Mouse (Mus musculus) kidney, postnatal 0 days (tissue): ENCODE data around the gene Prr19. TPM values are rescaled to one million over a fixed set of nuclear protein-coding genes. Genes with fewer than 3 reads are reported as not detected.
A peak's percentile ranks its signal among the peaks of the same experiment; 100 is the strongest.

Experiments
- ATAC-seq: fragments of 200-750 bp; cut with Nextera tagmentation; replicated peaks from 2 replicates; pipeline ENCODE4 v1.8.0; 2017; ENCODE audit warnings: low read depth, moderate number of reproducible peaks, moderate TSS enrichment, moderate library complexity; ENCODE audit not compliant: low FRiP score
- DNase-seq: peaks from one replicate; pipeline ENCODE4 v3.0.0-alpha.2; 2016; ENCODE audit warnings: low spot score
- H3K27ac ChIP-seq: fragments of 300-500 bp; sonication (generic); 2 replicates; pipeline ENCODE4 v1.5.1; 2014; ENCODE audit warnings: mild to moderate bottlenecking
- H3K27me3 ChIP-seq: fragments of 300-500 bp; sonication (generic); 2 replicates; pipeline ENCODE4 v1.6.1; 2014; ENCODE audit warnings: low read length, mixed read lengths; ENCODE audit not compliant: insufficient read depth
- H3K36me3 ChIP-seq: fragments of 300-500 bp; sonication (generic); 2 replicates; pipeline ENCODE4 v1.6.1; 2014; ENCODE audit warnings: low read length, mixed read lengths; ENCODE audit not compliant: insufficient read depth
- H3K4me1 ChIP-seq: fragments of 300-500 bp; sonication (generic); replicated peaks from 2 replicates; pipeline ENCODE4 v1.6.1; 2014; ENCODE audit warnings: antibody characterized with exemption, low read length, mixed read lengths; ENCODE audit not compliant: insufficient read depth
- H3K4me2 ChIP-seq: fragments of 300-500 bp; sonication (generic); 2 replicates; pipeline ENCODE4 v1.6.1; 2014; ENCODE audit warnings: mild to moderate bottlenecking, low read length, moderate library complexity, mixed read lengths
- H3K4me3 ChIP-seq: fragments of 300-500 bp; sonication (generic); replicated peaks from 2 replicates; pipeline ENCODE4 v1.5.1; 2014; ENCODE audit warnings: low read depth, low read length
- H3K9ac ChIP-seq: fragments of 300-500 bp; sonication (generic); 2 replicates; pipeline ENCODE4 v1.6.1; 2014; ENCODE audit warnings: low read depth, low read length
- H3K9me3 ChIP-seq: fragments of 300-500 bp; sonication (generic); replicated peaks from 2 replicates; pipeline ENCODE4 v1.6.1; 2016; ENCODE audit warnings: low read length, inconsistent platforms, mixed read lengths
- CTCF ChIP-seq: IDR thresholded peaks from 2 replicates; pipeline ENCODE4 v1.5.1; 2016; ENCODE audit warnings: antibody characterized with exemption, low read depth, mild to moderate bottlenecking, moderate library complexity
- WGBS: fragments of 180-500 bp; shearing (Covaris S2); extraction: QIAGEN DNeasy Blood & Tissue Kit; methylation state at CpG from one replicate; pipeline ENCODE4 v1.1.7; 2014; 5-methylcytosine and 5-hydroxymethylcytosine counted together
- polyA plus RNA-seq: library from polyadenylated mRNA; unstranded; fragments of >200 nt; fragmentation: Nextera tagmentation; extraction: Ambion mirVana; gene quantifications from 2 replicates; pipeline ENCODE4 v1.2.1, GENCODE M21; 2015

Prr19 gene
- polyA plus RNA-seq, 1 experiment from 2014 or later, result 0.21 TPM

DNA sequence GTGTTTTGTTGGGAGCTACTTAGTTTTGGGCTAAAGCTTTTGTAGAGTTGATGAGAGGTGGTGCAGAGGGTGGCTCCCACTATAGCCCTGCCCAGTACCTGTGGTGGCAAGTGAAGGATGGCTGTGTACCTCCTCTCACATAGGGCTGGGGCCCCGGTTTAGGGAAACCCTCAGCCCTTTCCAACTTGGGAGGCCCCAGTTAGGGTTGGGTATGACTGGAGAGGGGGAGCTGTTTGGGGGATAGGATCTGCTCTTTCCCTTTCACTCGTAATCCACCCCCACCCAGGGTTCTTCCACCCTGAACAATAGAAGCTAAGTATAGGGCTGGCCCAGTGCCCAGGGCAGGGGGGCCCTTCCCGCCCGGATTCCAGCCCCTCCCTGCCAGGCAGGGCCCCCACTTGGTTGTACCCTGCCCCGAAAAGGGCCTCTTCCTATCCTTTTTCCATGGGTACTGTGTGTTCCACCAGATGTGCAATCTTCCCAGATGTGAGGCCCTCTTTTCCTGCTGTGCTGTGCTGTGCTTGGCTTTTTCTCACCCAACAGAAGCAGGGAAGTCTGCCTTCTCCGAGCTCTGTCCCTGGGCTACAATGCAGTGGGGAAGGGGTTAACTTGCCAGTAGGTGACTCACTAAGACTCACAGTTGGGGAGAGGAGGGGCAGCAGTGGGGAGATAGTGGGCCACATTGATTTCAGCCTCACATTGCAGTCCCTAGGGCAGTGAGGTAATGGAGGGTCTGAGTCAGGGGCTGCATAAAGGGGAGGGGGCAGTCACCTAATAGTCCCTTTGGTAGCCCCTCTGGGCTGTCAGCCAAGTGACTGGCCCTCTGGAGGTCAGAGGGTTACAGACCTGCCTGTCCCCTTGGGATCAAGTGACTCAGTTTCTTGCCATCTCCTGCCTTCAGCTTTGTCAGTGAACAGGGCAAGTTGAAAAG is 21.1 kb upstream of the Prr19 start:
- Histone ChIP-seq H3K36me3 (0 out of 2 replicates have a peak, but pooled peaks cover 2% of the 10 kb centered on the region), H3K27me3 (no peaks in the 10 kb centered on the region), H3K9ac (peak overlapping the region; percentile 67), H3K4me1 (peaks cover 56% of the 10 kb centered on the region), H3K9me3 (no peaks in the 10 kb centered on the region), H3K27ac (peak overlapping the region; percentile 96), H3K4me3 (peak overlapping the region; percentile 62), H3K4me2 (peak overlapping the region; percentile 97)
- DNase-seq (peak; percentile 62), ATAC-seq (no peak)
- TF ChIP-seq CTCF, result 0 out of 2 replicates have a peak, but pooled peaks have one; percentile 2
- 0% methylated on average over 6 of the region's 6 CpGs for WGBS

GRCm38 (mm10) chr7:25281166-25281733 is 20.0 kb upstream of the Prr19 start:
- Histone ChIP-seq H3K27me3 (no peaks in the 10 kb centered on the region), H3K27ac (peak overlapping the region; percentile 96), H3K4me2 (peak overlapping the region; percentile 88), H3K4me3 (no peak overlapping the region; the same call in 1 of the 2 replicates), H3K36me3 (peaks cover 13% of the 10 kb centered on the region), H3K9me3 (no peaks in the 10 kb centered on the region), H3K9ac (no peak overlapping the region), H3K4me1 (peaks cover 47% of the 10 kb centered on the region)
- ATAC-seq, result no peak
- no peak for TF ChIP-seq CTCF
- WGBS, result 14% methylated on average over 12 of the region's 12 CpGs
- DNase-seq, result no peak

DNA sequence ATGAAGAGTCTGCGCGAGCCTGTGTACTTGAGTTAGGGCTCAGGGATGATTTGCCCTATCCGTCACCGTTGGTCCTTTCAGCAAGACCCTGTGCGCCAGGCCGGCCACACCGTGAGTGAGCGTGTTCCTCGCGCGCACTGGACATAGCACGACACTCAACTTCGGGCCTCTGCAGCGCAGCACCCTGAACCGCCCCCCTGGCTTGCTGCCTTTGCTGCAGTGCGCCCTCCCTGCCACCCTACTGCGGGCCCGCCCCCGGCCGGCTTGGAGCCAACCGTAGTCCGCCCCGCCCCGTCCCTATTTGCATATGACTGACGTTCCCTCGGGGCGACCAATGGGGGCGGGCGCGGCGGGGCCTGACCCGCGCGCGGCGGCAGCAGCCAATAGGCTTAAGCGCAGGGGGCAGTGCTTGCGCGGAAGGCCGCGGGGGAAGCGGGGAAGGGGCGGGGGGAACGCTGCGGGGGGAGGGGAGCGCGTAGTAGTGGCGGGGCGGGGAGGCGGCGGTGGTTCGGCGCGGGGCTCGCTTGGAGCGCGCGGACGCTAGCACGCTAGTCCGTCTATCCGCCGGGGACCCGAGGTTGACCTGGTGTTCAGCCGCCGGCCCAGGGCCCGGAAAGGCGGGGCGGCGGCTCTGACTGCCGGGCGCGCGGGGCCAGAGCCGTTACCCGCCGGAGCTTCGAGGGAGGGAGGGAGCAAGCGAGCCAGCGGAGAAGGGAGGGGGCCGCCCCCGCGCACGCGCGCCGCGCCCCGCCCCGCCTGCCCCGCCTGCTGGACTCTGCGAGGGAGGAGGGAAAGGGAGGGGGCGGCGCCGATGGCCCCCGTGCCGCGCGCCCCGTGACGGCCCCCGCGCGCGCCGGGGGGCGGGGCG is 19.2 kb upstream of the Prr19 start:
- peaks cover 45% of the 10 kb centered on the region for H3K4me1 ChIP-seq
- no peaks in the 10 kb centered on the region for H3K27me3 ChIP-seq
- peak overlapping the region; percentile 88 for H3K4me2 ChIP-seq
- peak overlapping the region; percentile 71 for H3K4me3 ChIP-seq
- no peak; the same call in 1 of the 2 replicates for TF ChIP-seq CTCF
- H3K27ac ChIP-seq, result peak overlapping the region; percentile 96
- peaks cover 20% of the 10 kb centered on the region for H3K36me3 ChIP-seq
- peak overlapping the region; percentile 71 for H3K9ac ChIP-seq
- no peaks in the 10 kb centered on the region for H3K9me3 ChIP-seq
- DNase-seq, result peak; percentile 98
- ATAC-seq, result peak; percentile 86
- WGBS, result under 1% methylated on average over 58 of the region's 108 CpGs

DNA sequence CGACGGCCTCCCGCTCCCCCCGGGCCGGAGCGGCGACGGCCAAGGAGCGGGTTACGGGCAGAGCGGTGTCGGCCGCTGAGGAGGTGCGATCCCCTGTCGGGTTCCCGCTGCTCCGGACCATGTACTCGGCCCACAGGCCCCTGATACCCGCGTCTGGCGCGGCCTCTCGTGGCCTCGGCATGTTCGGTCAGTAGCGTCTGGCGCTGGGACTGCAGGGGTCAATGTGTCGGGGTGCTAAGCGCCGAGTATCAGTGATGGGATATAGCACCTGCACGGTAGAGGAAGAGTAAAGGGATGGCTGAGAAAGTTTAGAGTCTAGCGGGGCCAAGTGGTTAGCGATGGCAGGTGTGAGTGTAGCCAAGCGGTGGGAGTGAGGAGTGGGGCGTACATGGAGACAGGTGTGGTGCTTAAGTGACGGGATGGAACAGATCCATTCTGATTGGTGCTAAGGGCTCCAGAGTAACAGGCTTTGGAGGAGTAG is 18.4 kb upstream of the Prr19 start:
- Histone ChIP-seq H3K4me3 (peak overlapping the region; percentile 71), H3K36me3 (peaks cover 28% of the 10 kb centered on the region), H3K27me3 (no peaks in the 10 kb centered on the region), H3K9ac (peak overlapping the region; percentile 71), H3K4me2 (peak overlapping the region; percentile 88), H3K9me3 (no peaks in the 10 kb centered on the region), H3K27ac (peak overlapping the region; percentile 96), H3K4me1 (peaks cover 38% of the 10 kb centered on the region)
- no peak for TF ChIP-seq CTCF
- DNase-seq (peak; percentile 47), ATAC-seq (peak; percentile 2; the same call in 1 of the 2 replicates)
- WGBS, result under 1% methylated on average over 28 of the region's 36 CpGs

GRCm38 (mm10) chr7:25283637-25284036 is 17.6 kb upstream of the Prr19 start:
- H3K27ac ChIP-seq, result no peak overlapping the region
- H3K27me3 ChIP-seq, result no peaks in the 10 kb centered on the region
- peaks cover 35% of the 10 kb centered on the region for H3K4me1 ChIP-seq
- H3K9ac ChIP-seq, result 0 out of 2 replicates have a peak overlapping the region, but pooled peaks have one; percentile 13
- DNase-seq (no peak), ATAC-seq (no peak)
- H3K36me3 ChIP-seq, result peaks cover 37% of the 10 kb centered on the region
- no peaks in the 10 kb centered on the region for H3K9me3 ChIP-seq
- peak overlapping the region; percentile 88 for H3K4me2 ChIP-seq
- no peak for TF ChIP-seq CTCF
- 10% methylated on average over 5 of the region's 5 CpGs for WGBS
- H3K4me3 ChIP-seq, result peak overlapping the region; percentile 71; the same call in 1 of the 2 replicates
